Mouse (Mus musculus) liver, postnatal 0 days (tissue): ENCODE results near the gene Slc9a7.

Experiments used
- CTCF ChIP-seq: sonication (generic); IDR thresholded peaks from 2 replicates; pipeline ENCODE4 v1.5.1; 2016; ENCODE audit warnings: antibody characterized with exemption, low read depth
- EP300 ChIP-seq: IDR thresholded peaks from 2 replicates; pipeline ENCODE4 v1.6.1; 2016; ENCODE audit warnings: antibody characterized with exemption, low read depth, mild to moderate bottlenecking

- TF ChIP-seq CTCF (no peak), EP300 (no peak)
These were observed 41.1 kb upstream of the Slc9a7 start for GRCm38 (mm10) chrX:20332756-20333155.
